Mouse (Mus musculus): ENCODE measurements around the gene Mettl25.
A peak's percentile ranks its signal among the peaks of the same experiment; 100 is the strongest.

Mettl25 gene

DNA sequence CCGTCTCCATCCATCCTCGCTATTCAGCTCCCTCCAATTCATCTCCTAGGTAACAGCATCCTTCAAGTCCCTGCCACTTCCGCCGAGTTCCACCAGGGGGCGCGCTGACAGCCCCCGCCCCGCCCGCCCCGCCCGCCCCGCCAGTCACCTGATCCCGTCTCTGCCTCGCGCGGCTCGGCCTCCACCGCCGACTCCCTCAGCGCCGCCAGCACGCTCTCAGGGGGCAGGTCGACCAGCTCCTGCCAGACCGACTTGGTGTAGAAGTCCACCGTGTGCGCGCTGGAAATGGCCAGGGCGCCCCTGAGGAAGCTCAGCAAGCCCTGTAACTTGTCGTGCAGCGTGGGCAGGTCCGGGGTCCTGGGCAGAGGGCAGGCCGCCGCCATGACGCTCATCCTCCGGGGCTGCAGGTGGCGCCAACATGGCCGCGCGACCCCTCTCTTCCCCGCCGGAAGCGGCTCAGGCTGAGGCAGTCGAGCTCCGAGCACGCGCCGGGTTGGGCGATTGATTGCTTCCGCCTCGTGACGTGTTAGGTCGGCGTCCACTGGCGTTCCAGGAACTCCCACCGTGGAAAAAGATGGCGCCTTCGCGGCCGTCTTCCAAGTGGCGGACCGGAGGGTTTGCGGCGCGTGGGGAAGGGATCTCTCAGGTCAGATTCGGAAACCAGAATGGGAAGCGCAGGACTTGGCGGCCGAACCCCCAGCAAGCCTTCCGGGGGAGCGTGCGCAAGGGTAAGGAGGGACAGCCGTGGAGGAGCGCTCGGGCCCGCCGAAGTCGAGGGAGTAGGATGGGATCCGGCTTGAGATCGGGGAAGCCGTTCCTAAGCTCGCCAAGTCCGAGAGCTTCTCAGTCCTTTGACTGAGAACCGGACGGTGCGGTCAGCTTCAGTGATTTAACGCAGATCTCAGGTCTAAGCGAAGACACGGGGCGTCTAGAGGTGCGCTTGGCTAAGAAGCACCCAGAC is at the start of gene Mettl25, which contains the start of gene Ccdc59:
Mettl25 (minus strand) TSS at position 453 of the 961 bp plus-strand sequence.
Ccdc59 (plus strand) TSS at position 140 of the 961 bp plus-strand sequence.
- peak; percentile 97 for DNase-seq

DNA sequence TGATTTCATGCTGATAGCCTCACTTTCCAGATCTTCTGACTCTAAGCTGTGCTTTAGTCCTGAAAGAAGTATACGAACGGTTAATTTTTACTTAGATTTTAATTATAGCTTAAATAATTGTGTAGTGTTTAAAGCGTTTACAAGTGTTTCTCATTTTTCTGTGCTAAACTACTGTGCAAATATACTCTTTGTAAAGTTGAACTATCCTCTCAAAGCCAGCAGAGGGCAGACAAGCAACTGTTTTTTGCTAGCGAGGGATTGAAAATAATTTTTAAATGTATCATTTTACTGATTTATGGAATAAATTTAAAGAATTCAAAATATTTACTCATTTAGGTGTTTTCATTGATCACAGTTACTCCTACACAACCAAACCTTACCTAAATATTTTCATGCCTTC is 26.1 kb upstream of the Mettl25 start:
- no peak for DNase-seq

DNA sequence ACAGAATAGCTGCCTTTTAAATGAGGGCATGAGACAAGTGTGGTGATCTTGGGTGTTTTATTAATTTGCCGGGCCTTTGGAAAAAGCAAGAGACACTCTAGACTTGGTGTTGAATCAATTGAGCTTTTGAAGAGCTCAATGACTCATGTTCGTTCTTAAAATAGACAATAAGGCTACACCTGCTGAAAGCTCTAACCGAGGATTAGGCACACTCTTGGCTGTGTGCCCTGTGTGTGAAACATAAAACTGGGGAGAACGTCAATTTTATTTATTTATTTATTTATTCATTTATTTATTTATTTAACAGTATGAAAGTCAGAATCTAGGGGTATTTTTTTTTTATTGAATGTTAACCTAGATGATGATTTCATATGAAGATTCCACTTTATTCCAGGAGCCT is 10.0 kb upstream of the Mettl25 start:
- no peak for DNase-seq

DNA sequence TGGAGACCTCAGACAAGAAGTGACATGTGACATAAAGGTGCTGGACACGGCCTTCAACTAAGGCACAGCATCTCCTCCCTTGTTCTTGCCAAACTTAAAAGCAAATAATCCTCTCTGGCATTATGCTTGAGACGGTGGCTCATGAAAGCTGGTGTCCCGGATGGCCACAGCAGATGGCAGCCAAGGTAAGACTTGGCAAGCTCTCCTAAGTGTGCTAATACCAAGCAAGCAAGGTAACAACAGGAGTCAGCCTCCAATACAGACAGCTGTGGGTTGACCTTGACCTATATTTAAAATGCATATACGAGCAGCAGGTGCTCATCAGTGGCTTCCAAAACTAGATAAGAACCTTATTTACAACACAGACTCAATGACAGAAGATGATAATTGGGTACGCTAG is 9.1 kb upstream of the Mettl25 start:
- DNase-seq, result no peak

DNA sequence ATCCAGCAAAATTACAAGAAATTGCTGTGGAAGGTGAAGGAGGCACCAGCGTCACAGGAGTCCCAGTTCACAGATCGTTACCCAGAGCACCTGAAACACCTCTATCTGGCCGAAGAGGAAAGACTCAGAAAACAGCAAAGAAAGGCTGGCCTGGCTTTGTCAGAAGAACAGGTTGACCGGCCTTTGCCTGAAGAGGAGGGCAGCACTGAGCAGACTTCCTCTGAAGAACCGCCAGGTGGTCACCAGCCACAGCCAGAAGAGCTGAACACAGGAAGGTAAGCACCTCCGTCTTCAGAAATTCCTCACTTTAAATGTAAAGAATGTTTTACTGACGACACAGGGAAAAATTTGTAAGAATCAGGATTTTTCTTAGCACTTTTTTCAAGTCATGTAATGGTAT is 1.4 kb upstream of the Mettl25 start:
- DNase-seq, result no peak

DNA sequence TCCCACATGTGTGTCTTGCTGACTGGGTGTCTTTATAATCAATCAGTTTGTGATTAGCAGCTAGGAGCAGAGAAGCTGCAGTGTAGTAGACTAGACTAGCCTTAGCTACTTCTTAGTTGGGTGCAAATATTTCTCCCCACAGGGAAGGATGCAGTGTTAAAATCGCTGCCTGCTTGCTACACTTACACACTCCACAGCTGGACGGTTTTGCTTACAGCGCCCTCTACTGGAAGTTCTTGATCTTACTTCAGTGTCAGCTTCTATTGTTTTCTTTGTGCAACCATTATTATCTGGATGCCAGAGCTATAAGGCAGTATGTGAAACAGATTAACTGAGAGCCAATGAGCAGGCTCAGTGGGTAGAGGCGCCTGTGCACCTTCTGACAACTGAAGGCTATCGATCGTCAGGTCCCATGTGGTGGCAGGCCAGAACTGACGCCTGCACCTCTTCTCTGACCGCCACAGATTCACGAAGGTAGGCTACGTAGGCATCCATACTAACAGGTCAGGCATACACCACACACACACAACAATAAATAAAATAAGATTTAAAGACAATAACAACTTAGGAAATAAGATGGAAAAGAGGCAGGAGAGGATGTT is 6.5 kb downstream of the Mettl25 start:
- DNase-seq, result peak; percentile 24

DNA sequence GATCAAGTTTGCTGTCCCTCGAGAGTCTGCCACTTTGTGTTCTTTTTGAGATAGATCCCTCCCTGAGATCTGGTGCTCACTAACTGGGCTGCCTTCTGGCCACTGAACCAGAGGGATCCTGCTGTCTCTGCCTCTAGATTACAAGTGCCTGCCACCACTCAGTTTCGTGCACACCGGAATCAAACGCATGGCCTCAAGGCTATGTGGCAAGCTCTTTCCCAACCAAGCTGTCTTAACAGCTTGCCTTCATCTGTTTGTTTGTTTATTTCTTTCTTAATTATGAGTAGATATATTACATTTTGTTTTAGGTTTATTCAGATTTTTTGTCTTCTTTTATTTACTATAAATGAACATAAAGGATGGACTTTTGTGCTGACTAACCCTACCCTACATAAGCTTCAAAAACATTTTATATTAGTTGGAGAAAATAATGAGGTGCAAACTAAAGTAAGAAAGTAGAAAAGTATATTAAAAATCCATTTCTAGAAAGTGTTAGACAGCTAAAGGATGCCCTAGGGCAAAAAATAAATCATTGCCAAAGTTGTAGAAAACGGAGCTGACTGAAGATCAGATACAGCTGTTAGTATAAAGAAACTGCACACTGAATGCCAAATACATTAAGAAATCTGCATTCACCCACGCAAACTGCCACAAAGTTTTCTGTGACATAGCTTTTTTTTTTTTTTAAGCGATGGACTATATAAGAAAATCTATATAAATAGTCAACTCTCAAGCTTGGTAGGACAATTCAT is 34.7 kb downstream of the Mettl25 start:
- no peak for DNase-seq

DNA sequence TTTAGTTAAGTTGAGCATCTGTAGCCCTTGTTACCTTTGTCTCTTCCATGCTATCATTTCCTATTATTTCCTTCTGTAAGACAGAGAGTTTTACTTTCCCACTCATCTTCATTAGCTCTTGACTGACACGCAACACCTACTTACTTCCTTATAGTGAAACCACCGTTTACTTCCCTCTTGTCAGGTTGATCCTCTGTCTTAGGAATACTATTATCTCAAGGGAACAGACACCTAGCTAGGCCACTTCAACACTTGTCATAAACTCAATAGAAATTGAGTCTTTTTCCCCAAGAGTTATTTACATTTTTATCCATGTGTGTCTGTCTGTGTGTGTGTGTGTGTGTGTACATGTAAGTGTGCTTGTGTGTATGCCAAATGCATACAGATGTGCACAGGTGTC is 37.7 kb downstream of the Mettl25 start:
- DNase-seq, result no peak

DNA sequence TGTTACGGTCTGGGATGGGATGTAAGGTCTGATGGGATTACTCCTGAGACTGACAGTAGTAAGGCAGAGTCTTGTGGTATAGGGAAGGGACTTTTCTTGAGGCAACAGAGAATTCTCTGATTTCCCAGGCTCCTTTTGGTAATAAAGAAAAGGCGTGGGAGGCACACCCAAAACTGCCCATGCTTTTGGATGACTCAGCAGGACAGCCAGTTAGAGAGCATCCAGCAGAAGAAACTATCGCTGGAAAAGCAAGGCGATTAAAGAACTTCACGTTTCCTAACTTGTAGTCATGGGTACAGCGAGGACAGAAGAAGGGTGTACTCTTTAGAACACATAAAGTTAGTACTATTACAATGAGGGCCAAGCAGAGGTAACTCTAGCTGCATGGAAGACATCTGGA is 39.0 kb downstream of the Mettl25 start:
- DNase-seq, result no peak

DNA sequence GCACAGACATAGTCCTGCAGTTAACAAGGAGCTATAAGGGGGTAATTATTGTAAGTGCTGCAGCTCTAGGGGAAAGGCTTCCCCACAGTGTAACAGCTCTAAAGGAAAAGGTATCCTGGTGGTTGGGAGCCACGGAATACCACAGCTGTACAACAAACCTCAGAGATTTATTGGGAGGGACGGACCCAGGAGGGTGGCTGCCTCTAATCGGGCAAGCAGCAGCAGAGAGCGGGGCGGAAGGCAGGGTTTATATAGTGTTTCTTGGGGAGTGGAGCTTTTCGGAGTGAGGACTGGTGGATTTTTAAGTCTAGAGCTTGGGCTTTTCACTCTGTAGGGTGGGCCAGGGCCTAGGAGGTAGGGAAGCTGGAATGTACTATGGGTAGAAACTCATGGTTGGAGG is 40.0 kb downstream of the Mettl25 start:
- DNase-seq, result no peak

DNA sequence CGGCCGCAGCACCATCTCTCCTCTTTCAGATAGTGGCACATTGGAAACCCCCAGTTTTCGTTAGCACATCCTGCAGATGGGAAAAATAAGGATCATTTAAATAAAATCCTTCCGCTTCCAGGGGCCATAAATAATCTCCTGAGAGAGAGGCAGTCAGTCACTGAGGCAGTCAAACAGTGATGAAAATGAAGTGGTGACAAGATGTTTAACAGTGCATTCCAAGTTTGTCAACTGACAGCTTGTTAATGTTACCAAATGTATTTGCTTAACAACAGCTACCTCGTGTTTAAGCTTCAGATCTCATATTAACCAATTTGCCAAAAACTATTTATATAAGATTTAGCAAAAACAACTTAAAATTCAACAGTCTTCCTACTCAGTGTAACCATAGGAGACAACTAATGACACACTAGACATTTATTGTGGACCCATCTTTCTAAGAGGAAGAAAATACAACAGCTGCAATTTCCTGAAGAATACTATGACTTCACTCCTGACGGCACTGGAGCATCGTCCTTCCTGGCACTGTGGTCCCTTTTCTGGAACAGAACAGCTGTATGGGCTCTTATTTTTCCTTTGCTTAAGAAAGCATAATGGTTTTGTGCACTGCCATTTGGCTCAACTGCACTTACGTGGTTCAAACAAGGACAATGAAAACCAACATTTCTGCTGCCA is 43.8 kb downstream of the Mettl25 start:
- DNase-seq, result peak; percentile 21

DNA sequence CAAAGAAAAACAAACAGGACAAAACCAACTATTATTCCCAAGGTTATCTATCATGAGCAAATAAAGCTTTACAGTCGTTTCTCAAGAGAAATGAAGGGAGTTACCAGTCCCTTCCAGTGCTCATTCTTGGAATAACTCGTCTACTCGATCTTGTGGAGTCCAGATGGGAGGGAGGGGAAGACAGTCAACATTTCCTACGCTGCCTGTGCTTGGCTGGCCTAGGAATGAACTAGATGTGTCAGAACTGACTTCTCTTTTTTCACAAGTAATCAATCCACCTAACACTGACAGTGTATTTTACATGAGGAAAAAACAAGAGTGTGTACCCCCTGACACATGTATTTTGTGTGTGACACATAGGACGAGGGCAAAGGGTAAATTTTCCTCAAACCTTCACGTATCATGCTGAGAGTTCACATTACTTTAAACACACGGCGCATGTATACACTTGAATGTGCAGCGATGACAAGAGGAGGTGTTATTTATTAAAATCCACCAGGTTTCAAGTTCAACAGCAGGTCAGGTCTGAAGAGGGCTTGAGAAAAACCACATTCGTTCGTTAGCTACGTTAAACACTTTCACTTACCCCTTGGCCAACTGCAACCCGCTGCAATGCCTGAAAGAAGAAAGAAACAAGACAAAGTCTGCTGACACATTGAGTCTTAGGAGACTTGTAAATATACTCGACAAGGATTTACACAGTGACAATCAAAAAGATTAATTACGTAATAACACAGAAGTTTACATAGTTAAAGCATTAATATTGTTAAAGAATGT is 47.2 kb downstream of the Mettl25 start:
- peak; percentile 18 for DNase-seq

DNA sequence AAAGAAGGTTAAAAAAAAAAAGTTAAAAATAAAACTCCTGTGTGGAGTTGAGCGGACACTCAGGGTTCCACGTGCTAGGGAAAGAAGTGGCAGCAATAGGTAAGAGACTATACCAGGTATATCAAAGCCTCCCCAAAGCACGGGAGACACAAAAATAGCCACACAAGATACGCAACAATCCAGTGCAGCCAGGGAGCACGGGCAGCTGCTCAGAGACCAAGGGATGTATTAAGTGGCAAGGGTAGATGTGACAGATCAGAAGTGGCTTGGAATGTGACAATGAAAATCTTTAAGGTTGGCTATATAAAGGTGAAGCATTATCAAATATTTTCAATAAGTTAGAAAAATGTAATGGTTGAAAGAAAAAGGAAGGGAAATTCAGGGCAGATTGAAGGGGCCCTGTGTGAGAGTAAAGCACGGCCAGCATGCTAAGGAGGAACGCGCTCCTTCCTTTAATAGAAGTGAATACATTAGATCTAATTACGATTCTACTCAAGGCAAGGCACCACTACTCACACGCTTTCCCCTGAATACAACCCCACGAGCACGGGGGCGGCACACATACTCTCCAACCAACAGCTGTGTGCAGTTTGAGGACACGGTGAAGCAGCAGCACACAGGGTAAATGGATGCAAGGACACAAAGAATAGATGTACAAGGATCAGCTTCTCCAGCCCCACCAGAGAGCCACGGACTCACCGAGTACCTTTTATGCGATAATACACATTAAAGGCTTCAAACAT is 52.3 kb downstream of the Mettl25 start:
- DNase-seq, result no peak

DNA sequence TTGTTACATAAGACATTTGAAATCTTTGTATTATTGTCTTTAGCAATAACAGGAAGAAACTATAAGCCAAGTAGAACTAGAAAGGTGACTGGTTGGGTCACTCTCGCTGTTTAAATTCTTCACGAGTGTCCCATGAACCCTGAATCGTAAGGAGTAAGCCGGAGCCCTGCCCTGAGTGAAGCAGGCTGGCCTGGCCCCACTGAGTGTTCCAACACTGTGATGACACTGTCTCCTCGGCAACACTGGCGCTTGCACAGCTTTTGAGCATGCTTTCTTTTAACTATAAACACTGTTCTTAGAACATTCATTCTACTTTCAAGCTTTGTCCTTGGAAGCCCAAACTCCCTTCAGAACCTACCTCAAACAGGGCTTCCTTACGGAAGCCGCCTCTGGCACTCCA is 57.4 kb downstream of the Mettl25 start:
- peak; percentile 61 for DNase-seq

DNA sequence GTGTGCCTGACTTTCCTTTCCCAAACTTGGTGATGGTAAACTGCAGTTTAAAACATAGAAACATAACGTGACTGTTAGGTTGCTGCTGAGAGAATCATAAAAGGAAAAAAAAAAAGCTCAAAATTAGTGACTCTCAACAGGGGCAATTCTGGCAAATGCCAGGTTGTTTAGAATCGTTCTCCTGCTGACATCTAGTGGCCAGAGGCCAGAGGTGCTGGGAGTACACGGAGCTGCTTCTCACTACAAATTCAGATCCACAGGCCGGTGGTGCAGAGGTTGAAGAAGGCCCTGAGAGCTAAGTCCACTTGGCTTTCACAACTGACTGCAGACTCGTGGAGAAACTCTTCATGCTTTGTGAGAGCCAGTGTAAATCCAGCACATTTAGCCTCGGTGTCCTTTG is 66.8 kb downstream of the Mettl25 start:
- peak; percentile 71 for DNase-seq

DNA sequence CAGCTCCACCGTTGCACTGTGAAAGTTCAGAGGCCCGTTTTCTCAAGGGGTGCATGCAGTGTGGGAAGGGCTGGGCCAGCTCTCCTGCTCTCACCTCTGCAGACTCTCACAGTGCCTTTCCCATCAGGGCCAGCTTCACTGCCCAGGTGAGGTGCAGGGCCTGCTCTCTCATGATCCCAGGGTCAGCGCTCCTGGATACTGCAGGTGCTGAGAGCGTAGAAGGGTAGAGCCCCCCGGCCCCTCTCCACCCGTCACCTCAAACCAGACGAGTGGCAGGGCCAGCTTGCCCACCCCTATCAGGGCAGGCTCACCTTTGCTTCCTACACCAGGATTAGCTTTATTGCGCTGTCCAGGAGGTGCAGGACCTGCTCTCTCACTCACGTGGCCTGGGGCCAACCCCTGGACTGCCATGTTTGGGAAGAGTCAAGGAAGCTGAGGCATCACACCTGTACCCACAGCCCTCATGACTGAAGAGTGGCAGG is 68.3 kb downstream of the Mettl25 start:
- DNase-seq, result no peak

DNA sequence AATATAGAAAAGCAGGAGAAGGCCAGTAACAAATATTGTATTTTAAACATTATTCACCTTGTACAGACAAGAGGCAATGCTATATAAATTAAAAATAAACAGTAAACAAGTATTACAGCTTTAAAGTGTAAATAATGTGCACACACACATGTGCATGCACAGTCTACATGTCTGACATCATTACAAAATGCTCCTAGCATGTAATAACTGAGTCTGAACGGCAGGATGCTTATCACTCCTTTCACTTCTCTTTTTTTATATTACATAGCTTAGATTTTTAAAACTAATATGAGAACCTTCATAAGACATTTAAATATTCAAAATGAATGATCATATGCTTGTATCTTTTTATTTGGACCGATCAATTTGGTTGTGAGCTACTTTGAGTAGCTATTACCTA is 77.2 kb downstream of the Mettl25 start:
- no peak for DNase-seq

DNA sequence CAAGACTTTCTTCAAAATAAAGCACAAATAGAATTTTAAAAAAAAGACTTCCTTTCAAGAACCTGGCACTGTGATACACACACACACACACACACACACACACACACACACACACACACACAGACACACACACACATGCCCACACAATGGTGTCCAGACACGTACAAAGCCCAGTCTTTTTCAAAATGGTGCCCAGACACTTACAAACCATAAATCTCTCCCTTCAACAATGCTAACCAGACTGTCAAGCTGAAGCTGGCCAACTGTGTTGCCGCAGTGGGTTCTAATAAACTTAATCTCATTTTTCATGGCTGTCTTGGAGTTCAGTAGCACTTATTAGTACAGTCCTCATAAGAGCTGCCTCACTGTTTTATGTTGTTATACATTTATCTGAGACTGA is 80.7 kb downstream of the Mettl25 start:
- no peak for DNase-seq

DNA sequence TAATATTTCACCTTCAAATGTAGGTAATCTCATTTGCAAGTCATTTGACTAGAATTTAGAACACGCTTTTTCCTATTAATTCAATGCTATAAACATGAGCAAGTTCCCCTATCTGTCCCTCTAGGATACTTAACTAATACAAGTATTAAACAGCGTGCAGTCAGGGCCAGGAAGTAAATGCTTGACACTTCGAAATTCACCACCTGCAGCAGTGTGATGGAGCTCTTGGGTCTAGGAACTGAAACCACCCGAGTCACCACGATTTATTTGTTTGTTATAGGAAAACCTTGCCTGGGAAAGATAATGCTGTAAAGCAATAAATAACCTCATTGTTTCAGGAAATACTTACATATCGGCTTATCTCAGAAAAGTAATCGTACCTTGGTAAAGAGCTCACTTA is 81.1 kb downstream of the Mettl25 start:
- DNase-seq, result no peak

DNA sequence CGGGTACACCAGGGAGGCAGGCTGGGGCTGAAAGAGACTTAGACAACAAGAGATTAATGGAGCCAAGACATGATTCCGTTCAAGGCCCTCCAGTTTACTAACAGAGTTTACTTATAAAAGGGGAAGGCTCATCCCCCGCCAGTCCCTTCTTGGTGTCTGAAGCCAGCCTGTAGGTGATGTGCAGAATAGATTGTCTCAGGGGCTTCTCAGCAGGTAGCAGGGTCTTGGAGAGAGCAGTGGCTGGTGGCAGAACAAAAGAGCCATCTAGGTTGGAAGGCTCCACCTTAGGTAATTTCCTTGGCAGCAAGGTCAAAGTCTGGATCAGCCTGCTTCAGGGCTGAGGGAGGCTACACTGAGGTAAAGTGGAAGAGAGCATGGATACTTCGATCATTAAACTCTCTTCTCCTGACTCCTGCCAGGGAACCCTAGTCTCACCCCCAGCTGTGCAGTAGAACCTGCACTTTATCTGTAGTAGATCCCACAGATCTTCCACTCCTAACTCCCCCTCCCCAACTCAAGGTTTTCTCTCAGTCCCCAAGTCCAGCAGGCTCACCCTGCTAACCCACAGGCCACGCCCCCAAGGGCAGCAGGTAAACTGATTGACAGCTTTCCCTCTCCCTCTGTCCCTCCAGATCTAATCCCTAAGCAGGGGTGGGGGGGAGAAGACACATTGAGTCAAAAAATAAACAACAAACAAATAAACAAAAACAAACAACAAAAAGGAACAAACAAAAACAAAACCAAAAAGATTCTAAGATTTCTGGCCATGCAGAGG is 87.2 kb downstream of the Mettl25 start:
- DNase-seq, result no peak

Measured in lung, postnatal 14 days (tissue).